Mouse (Mus musculus): ENCODE data around the gene Slc25a12.
A peak's percentile ranks its signal among the peaks of the same experiment; 100 is the strongest.

Slc25a12 gene

DNA sequence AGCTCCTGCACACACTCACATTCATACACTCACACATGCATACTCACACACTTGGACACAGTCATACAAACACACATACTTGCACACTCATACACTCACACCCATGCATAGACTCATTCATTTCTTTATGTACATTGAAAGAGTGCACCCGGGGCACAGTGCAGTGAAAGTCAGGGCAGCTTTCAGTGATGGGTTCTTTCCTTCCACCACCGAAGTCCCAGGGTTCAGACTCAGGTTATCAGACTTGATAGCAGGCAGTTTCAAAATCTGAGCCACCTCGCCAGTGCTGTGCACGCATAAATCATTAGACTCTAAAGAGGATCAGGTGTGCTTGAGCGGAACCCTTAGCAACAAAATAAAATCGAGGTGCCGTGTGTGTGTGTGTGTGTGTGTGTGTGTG, 17.4 kb downstream of the Slc25a12 start:
- DNase-seq (ENCODE audit: extremely low spot score, low spot score) = no peak

DNA sequence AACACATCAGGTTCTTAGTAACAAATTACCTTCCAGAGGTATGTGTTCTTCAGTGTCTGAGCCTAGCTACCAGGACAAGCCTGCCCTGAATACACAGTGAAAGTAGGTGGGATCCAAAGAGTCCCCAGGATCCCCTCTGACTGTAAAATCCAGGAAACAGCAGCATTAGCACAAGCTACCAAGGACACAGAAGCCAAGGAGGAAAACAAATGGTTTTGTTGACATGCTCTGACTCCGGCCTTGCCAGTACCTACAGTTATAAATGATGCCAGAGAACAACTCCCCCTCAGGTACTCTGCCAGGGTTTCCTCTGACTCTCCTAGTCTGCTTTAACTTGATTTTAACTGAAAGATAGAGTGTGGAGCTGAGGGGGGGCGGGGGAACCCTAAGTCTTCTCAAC, 18.0 kb downstream of the Slc25a12 start:
- DNase-seq (ENCODE audit: extremely low spot score, low spot score) = no peak

DNA sequence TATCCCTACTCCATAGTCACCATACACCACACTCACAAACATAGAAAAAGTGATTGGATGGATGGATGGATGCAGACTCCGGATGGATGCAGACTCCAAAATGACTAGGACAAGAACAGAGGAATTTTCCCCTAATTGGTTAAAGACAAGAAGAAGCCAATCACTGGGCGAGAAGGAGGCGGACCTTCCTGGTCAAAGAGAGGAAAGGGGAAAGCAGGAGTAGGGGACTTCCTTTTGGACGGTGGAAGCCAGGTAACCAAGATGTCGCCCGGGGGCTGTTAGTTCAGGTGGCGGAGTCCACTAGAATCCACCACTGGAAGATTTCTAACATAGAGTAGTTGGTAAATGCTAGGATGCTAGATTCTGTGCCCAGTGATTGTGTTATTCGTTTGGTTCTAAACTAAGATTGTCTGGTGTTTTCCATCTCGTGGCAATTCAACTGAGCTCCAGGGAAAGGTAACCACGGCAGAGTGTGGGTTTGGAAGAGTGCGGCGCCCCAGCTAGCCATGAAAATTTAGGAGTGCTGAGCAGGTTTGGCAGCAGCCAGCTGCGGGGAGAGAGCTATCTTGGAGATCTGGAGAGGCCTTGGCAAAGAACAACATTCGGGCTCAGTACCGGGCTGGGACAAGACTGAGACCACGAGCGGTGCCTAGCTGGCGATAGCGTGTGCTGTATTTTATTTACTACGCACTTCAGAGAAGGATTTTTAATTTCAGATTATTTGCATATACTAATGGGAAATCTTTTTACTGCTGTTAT, 19.6 kb downstream of the Slc25a12 start:
- no peak for DNase-seq (ENCODE audit: extremely low spot score, low spot score)

DNA sequence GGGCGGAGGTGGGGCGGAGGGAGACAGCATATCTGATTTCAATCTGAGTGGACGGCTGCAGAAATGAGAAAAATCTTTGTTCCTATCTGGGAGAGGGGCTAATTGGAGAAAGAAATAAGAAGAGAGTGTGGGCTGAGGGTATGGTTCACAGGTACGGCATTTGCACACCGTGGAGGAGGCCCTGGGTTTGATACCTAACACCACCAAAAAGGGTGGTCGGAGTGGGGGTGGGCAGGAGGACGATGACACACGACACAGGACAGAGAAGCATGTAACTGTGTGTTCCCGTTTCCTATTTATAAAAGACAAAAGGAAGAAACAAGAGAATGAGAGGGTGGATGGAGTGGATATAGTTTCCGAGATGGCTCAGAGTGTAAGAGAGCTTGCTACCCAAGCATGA, 20.4 kb downstream of the Slc25a12 start:
- DNase-seq (ENCODE audit: extremely low spot score, low spot score) = no peak

DNA sequence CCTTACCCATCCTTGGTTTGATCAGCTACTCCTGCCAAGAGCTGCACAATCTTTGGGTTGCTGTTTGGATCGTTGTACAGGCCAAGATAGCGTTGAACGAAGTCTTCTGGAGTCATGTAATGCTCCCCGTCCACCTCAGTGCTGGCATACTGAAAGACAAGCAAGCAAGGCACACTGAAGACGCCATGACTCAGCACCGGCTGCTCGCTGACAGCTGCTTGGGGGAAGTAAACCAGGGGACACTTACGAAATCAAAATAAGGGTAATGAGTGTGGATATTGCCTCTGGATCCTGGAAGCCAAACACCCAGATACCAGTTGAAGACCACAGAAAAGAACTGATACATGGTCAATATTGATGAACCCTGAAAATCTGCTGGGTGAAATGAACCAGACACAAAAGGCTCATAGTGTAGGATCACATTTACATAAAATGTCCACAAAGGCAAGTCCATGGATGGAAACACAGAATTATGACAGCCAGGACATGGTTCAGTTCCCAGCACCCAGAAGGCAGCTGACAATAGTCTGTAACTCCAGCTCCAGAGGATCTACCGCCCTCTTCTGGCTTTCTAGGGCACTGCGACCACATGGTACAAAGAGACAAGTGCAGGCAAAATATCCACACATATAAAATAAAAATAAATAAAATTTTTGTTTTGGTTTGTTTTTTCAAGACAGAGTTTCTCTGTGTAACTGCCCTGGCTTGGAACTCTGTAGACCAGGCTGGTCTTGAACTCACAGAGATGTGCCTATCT, 23.5 kb downstream of the Slc25a12 start:
- DNase-seq (ENCODE audit: extremely low spot score, low spot score) = no peak

DNA sequence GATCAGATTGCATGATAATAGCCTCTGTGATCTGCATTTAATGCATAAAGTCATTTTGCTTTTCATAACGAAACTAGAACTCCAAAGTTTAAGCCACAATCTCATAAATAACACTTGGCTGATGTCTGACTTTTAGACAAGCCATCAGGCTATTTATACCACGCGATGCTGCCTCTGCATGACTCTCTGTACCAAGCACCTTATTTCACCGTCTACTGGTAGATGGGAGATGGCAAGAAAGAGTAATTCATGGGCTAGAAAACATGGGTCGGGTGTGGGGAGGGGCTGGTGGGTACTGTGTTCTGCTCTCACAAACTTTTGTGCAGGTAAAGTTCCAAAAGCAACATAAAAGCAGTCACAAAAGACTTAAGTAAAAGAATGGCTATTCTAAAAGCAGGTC, 27.4 kb downstream of the Slc25a12 start:
- no peak for DNase-seq (ENCODE audit: extremely low spot score, low spot score)

DNA sequence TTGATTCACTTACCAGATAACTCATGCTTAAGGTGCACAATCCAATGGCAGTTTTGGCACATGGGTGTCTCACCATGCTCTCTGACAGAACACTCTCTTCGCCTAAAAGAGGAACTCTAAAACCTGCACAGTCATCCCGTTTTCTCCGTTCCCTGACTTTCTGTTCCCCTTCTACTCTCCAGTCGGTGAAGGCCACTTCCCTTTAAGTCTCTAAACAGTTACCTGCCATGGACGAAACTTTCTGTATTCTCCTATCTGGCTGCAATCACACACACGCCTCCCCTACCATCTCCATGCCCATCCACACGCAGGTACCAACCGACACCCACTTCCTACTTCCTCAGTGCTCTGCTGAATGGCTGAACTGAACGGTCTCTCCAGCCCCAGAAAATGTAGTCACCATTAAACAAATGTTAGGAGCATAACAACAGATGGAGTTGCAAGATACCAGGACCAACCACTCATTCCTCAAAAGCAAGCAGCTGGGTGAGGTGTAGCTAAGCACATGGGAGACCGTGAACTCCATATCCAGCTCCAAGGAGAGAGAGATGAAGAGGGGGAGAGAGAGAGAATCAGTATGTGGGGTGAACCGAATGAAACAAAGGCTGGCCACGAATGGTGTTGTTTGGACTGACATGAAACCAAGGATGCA, 29.3 kb downstream of the Slc25a12 start:
- no peak for DNase-seq (ENCODE audit: extremely low spot score, low spot score)

DNA sequence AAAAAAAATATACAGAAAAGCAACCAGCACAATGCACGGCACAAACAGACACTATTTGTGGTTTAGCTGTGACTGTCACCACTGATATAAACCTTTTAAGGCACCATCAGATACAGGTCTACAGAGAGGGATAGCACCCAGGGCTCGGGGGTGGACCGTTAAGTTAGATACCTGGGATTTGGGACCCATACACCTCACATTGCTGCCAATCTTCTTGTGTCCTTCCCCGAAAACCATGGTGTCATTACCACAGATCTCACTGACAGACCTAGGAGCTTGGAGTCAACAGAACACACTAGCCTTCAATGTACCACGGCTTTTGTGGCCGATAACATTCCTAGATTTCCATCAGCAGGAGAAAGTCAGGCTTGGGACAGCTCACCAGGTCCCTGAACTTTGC, 30.9 kb downstream of the Slc25a12 start:
- no peak for DNase-seq (ENCODE audit: extremely low spot score, low spot score)

DNA sequence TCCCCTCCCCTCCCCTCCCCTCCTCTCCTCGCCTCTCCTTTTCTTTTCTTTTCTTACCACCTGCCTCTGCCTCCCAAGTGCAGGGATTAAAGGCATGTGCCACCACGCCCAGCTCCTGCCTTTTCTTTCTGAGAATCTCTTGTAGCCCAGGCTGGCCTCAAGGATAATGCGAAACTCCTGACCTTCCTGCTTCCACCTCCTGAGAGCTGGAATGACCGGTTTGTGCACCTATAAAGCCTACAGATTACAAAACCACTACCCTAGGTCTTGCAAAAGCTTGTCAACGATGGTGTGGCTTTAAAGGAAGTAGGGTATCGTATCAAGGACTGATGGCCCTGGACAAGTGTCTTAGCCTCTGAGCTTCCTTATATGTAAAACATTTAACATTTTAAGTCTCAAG, 31.3 kb downstream of the Slc25a12 start:
- no peak for DNase-seq (ENCODE audit: extremely low spot score, low spot score)

DNA sequence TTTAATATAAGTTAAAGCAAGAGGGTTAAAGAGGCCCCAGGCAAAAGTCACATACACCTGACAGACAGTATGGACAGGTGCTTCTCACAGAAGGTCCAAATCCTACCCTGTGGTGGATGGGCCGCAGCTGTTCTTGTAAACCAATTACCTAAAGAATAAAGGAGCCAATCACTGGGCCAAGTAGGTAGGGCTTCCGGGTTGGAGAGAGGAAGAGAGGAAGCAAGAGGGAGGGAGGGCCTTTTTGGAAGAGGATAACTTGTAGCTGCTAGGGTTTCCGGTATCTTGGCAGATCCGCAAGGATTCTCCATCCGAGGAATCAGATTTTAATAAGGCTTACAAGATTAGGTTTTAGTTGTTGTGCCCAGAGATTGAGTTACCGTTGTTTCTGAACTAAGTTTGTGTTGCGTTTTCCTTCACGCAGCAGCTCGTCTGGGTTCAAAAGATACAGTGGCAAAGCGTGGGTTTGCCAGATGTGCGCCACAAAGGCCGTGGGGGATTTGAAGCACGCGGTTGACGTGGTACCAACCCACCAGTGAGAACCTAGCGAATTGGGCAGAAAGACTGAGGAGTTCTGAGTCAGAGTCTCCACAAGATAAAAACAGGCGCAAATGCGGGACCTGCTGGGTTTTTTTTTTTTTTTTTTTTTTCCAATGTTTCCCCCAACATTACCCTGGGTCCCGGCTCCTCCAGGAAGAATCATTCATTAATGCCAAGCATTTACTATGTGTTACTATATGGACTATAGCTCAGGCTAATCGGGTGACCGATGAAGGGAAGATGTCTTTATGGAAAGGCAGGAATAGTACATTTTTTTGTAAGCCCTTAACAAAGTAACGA, 33.3 kb downstream of the Slc25a12 start:
- no peak for DNase-seq (ENCODE audit: extremely low spot score, low spot score)

DNA sequence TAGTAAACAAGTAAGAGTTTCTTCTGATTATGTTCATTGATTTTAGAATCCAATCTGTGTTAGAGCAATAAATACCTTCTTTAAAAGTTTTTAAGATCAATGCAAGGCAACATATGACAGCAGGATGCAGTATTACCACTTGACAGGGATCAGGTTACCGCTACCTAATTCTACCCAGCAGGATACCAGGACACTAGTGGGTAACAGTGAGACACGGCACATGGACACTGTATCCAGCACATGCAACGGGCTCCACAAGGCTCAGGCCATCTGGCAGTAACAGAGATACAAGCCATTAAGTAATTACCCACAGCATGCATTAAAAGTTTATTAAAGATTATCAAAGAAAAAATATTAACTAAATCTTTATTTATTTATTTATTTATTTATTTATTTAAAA, 37.8 kb downstream of the Slc25a12 start:
- no peak for DNase-seq (ENCODE audit: extremely low spot score, low spot score)

DNA sequence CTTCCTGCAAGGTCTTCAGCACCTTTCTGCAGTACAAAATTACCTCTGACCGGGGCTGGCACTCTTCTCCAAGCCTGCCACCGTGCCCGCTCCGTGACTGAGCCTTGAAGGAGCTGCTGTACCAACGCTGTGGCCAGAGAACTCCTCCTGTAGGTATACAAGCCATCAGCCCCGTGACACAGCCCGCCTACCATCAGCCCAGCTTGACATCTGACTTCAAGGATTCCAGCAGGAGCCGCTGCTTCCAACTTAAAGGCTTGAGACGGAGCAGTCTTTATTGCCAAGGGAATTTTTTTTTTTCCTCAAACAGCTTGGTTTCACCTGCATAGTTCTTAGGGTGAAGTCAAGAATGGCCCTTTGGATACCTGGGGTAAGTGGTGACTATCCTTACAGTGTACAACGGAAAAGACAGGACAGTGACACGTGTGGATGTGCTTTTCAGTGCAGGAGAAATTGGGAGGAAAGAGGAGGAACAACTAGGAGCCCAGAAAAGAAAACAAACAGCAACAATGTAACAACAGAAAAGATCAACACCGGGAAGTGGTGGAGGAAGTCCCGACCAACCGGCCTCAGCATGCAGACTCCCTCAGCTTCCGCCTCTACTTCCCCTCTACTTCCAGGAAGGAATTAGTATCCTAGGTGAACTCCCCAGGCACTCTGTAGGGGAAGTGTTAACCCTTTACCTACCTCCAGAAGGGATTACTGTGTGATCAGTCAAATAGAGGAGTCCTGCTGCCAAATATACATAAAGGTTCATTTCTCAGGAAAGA, 39.0 kb downstream of the Slc25a12 start:
- DNase-seq (ENCODE audit: extremely low spot score, low spot score) = no peak

DNA sequence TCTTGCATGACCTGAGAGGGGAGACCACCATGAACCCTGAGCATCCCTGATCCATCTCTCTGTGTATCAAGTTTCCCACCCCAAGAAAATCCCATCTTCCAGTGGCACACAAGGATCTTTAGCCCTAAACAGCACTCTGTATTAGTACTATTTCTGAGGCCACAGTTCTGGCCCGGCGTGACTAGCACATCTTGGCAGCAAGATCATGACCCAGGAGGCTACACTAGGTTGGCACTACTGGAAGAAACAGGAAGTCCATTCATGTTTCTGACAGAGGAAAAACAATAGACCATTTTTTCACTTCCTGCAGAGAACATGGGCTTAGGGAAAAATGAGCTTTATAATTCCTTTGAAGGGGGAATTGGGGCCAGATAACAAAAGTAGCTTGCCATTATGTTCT, 39.8 kb downstream of the Slc25a12 start:
- DNase-seq (ENCODE audit: extremely low spot score, low spot score) = no peak

DNA sequence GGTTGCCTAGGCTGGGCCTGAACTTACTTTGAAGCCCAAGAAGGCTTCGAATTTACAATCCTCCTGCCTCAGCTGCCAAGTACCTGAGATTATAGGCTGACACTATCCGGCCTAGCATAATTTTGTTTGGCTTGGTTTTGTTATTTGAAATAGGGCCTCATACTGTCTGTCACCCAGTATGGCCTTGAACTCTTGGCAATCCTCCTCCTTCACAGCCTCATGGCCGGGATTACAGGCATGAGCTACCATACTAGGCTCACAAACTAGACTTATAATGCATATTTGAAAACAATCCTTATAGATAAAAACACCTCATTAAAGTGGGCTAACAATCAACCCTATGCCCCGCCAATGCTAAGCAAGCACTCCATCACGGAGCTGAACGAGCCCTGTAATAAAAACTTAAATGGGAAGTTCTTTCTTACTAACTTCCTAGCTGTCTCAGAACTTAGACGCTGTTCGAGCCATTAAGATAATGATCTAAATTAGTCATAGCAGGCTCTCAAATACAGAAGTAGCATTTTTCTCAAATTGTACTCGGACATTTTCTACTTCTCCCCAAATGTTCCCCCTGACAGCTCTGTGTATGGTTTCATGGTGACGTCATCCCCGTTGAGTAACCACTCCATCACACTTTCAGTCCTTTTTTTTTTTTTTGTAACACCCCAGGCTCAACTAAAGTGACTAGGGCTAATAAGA, 40.6 kb downstream of the Slc25a12 start:
- DNase-seq (ENCODE audit: extremely low spot score, low spot score) = no peak

DNA sequence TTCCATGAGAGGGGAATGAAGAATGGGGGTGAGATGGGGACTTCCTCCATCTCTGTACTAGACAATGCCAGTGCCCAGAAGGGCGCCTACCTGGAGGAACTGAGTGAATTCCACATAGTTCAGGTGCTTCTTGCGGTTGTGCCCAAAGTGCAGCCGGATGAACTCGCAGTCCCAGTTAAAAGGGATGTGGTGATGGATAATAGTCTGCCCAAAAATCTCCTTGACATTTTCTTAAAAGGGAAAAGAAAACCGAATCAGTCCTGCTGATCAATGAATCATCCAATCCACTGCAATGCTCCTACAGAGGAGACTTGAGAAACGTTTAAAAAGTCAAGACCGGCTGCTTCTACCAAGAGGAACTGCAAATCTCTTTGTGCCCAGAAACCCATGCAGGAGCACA, 43.7 kb downstream of the Slc25a12 start:
- DNase-seq (ENCODE audit: extremely low spot score, low spot score) = no peak

DNA sequence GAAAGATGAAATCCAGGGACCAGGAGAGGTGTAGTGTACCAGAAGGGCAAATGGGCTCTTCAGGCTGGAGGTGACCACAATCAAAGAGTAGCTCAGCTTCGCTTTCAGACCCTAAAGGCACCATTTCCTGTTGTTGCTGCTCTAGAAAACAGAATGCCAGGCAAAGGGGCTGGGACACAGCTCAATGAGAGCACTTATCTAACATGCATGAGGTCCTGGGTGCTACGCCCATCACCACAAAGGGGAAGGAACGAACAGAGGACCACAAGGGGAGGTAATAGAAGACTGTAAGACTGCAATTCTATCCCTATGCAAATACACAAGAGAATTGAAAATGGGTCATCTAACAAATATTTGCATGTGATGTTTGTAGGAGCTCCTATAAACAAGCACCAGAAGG, 46.1 kb downstream of the Slc25a12 start:
- DNase-seq (ENCODE audit: extremely low spot score, low spot score) = no peak

DNA sequence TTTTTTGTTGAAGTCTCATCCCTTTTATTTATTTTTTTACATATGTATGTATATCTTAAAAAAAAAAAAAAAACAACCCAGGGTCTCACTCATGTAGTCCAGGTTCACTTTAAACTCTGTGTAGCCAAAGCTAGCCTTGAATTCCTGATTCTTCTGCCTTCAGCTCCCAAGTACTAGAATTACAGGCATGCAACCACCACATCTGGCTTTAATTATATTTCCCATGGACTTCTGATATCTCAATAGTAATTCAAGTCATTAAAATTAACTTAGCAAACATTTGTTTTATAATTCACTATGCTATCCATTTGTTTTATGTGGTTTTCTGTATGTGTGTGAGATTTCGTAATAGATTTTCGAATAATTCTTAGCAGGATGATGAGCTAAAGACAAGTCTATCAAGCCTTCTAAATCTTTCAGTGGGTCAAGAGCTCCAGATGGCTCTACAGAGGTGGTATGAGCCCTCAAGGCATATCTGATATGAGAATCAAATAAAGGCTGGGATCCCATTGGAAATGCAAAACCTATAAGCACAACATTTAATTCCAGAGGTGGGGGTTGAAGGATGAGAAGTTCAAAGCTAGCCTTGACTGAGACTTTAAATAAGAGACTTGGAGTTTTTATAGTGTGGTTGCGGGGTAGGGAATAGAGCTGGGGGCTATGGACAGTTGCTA, 51.3 kb downstream of the Slc25a12 start:
- DNase-seq (ENCODE audit: extremely low spot score, low spot score) = no peak

DNA sequence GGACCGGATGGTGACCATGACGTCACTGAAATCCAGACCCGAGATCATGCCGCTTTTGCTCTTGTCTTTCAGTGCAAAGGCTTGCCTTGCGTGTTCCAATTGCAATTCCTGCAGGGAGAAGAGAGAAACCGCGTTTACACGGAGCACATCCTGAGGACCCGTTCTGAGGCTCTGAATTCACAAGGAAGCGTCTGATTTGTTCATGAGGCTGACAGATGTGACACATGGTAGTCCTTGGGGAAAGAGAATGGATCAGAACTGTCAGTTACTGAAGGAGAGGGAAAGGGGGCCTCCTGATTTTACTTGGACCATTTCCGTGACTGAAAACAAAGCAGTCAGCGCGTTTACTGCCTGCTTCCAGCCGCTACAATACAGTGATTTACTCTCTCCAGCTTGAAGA, 52.5 kb downstream of the Slc25a12 start:
- peak; percentile 47 for DNase-seq (ENCODE audit: extremely low spot score, low spot score)

DNA sequence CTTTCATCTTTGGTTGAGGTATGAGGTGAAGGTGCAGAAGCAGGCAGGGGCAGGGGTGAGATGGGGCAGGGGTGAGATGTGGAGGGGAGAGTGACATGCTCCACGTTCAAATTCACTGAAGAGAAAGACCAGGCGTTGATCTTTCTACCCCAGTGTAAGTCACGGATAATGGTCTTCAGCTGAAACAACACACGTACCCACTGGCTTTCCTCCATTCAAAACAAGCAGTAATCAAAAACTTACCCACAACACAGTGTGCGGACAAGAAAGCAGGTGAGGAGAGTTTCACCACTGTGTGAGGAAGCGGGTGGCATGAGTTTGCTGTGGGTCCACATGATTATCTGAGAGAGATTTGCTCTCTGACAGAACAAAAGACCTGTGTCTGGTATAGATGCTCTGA, 53.5 kb downstream of the Slc25a12 start:
- DNase-seq (ENCODE audit: extremely low spot score, low spot score) = peak; percentile 35

DNA sequence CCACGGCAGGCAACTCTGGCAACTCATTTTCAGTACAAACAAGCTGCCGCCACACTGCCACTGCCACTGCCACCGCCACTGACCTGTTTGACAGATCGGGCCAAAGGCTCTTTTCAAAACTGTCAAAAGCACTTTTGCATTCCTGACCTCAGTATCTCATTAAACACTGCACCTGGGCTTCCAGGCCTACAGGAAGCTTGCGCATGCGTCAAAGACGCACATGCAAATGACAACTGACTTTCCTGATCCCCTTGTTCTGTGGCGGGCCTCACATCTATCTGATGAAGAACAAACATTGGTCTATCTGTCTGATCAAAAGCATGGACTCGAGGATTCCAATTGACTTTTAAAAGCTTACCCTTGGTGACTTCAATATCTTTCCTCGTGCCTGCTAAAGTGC, 55.5 kb downstream of the Slc25a12 start:
- DNase-seq (ENCODE audit: extremely low spot score, low spot score) = no peak

All from neural tube, embryonic 10.5 days (tissue).